Mouse (Mus musculus) cerebellum, postnatal 36 days (tissue): ENCODE data around the gene Tmem136.

Experiments used
- DNase-seq, 2 experiments: peaks; one replicate each; pipeline ENCODE4 v3.0.0; 2021 to 2022; ENCODE audit warnings: mixed read lengths in 2 of 2

Gene Tmem136

GRCm38 (mm10) chr9:43107555-43107954 lies 8.8 kb downstream of the Tmem136 start:
- no peak for DNase-seq

GRCm38 (mm10) chr9:43107187-43107517 lies 9.2 kb downstream of the Tmem136 start, which contains the start of gene Arhgef12:
TSS of gene Arhgef12 (minus strand) at chr9:43107239.
- DNase-seq = peak; percentile 63 to 74

- peak; percentile 65 for DNase-seq
Measured at GRCm38 (mm10) chr9:43106426-43107186, 9.8 kb downstream of the Tmem136 start.

- DNase-seq = peak; percentile 90 to 95
Measured at GRCm38 (mm10) chr9:43105664-43106361, 10.6 kb downstream of the Tmem136 start.

- DNase-seq = peak; percentile 55 to 57
Measured at GRCm38 (mm10) chr9:43104873-43105663, 11.3 kb downstream of the Tmem136 start.

- no peak for DNase-seq
Measured at GRCm38 (mm10) chr9:43104526-43104872, 11.9 kb downstream of the Tmem136 start.

- DNase-seq = no peak
Measured at GRCm38 (mm10) chr9:43103675-43104299, 12.6 kb downstream of the Tmem136 start.

GRCm38 (mm10) chr9:43102931-43103330 lies 13.4 kb downstream of the Tmem136 start:
- no peak for DNase-seq

GRCm38 (mm10) chr9:43101936-43102595 lies 14.3 kb downstream of the Tmem136 start:
- no peak for DNase-seq

- no peak for DNase-seq
Measured at GRCm38 (mm10) chr9:43098922-43099321, 17.4 kb downstream of the Tmem136 start.

- DNase-seq = no peak
Measured at GRCm38 (mm10) chr9:43097801-43098557, 18.4 kb downstream of the Tmem136 start.

GRCm38 (mm10) chr9:43096337-43096736 lies 20.0 kb downstream of the Tmem136 start:
- no peak for DNase-seq

GRCm38 (mm10) chr9:43094828-43095227 lies 21.5 kb downstream of the Tmem136 start:
- DNase-seq = no peak

- DNase-seq = peak in 1 of 2 experiments; percentile 43
Measured at GRCm38 (mm10) chr9:43093803-43094202, 22.6 kb downstream of the Tmem136 start.

GRCm38 (mm10) chr9:43085686-43086285 lies 30.6 kb downstream of the Tmem136 start:
- DNase-seq = no peak

- DNase-seq = no peak
Measured at GRCm38 (mm10) chr9:43084496-43085362, 31.6 kb downstream of the Tmem136 start.

- DNase-seq = no peak
Measured at GRCm38 (mm10) chr9:43083441-43084055, 32.8 kb downstream of the Tmem136 start.

GRCm38 (mm10) chr9:43078711-43079110 lies 37.7 kb downstream of the Tmem136 start:
- DNase-seq = no peak

- DNase-seq = no peak
Measured at GRCm38 (mm10) chr9:43076163-43076562, 40.2 kb downstream of the Tmem136 start.

- no peak for DNase-seq
Measured at GRCm38 (mm10) chr9:43074611-43075010, 41.8 kb downstream of the Tmem136 start.
